Mouse (Mus musculus) cortical plate, adult 2 months (tissue): ENCODE results near the gene Gm26920. TPM values are rescaled to one million over a fixed set of nuclear protein-coding genes. Genes with fewer than 3 reads are reported as not detected.

Experiments
- H3K27ac ChIP-seq: fragments of 200-500 bp; 2 replicates; pipeline ENCODE4 v1.5.1; 2012; ENCODE audit warnings: low read length, control low read depth, inconsistent platforms; ENCODE audit not compliant: insufficient read depth
- H3K4me1 ChIP-seq: fragments of 200-500 bp; 2 replicates; pipeline ENCODE4 v1.6.1; 2011; ENCODE audit warnings: low read length; ENCODE audit not compliant: control insufficient read depth, insufficient read depth
- H3K4me3 ChIP-seq: fragments of 200-500 bp; 2 replicates; pipeline ENCODE4 v1.5.1; 2011; ENCODE audit warnings: mild to moderate bottlenecking, low read length, control low read depth; ENCODE audit not compliant: insufficient read depth
- CTCF ChIP-seq: fragments of 200-500 bp; IDR thresholded peaks from 2 replicates; pipeline ENCODE4 v1.5.1; 2011; ENCODE audit warnings: mild to moderate bottlenecking, control low read depth, low read length; ENCODE audit not compliant: insufficient read depth; ENCODE audit errors: extremely low read depth
- POLR2A ChIP-seq: fragments of 200-500 bp; IDR thresholded peaks from 2 replicates; pipeline ENCODE4 v1.6.1; 2011; ENCODE audit warnings: mild to moderate bottlenecking, low read length, control low read depth; ENCODE audit not compliant: insufficient read depth; ENCODE audit errors: extremely low read depth
- polyA plus RNA-seq: library from polyadenylated mRNA; depleted of rRNA; stranded (reverse); fragments of >200 nt; gene quantifications from 2 replicates; pipeline ENCODE4 v1.2.3, GENCODE M21; 2012; rRNA removed

The Gm26920 gene
- polyA plus RNA-seq, 1 experiment, result 0.50 TPM

DNA sequence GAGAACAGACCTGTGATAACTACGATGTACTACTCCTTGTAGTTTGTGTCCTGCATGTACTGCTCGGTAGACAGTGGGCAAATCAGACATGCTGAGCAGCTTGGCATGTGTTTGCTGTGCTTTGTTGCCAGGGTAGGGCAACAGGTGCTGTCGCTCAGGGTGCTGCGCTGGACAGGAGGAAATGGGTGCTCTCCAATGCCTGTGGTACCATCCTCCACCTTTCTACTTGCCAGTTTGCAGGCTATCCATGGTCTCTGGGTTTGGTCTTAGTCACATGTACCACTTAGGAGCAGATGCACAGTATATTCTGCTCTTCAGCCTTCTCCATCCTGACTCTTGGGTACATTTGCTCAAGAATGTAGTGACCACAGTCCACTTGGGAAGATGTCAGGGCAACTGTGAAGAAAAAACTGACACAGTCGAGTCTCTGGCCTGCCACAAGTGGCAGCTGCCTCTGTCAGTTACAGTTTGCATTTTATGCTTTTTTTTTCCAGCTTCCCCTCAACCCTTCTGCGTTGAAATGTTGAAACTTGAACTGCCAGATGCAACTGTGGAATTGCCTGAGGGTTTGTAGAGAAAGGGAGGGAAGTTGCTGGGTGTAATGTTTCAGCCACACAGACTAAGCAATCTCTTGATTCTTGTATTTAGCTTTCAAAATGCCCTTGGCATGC, 82.1 kb downstream of the Gm26920 start:
- no peak overlapping the region for H3K27ac ChIP-seq
- no peak overlapping the region for H3K4me3 ChIP-seq
- H3K4me1 ChIP-seq, result peaks cover 12% of the 10 kb centered on the region
- TF ChIP-seq POLR2A (no peak), CTCF (no peak)

DNA sequence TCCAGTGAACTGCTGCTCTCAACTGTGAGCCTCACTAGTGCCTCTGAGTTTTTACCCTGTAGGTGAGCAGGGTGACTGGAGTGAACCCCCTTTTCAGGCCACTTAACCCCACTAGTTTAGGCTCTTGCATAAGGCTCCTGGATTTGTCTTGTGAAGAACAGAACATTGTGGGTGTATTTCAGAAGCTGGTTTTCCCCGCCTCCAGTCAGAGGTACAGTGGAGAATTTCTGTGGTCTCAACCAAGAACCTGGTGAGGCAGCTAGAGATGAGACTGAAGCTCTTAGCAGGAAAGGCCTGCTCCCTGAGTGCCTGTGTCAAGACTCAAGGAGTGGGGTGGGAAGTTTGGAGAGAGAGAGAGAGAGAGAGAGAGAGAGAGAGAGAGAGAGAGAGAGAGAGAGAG, 82.6 kb downstream of the Gm26920 start:
- no peak for TF ChIP-seq CTCF
- TF ChIP-seq POLR2A, result no peak
- H3K27ac ChIP-seq, result no peak overlapping the region
- no peak overlapping the region for H3K4me3 ChIP-seq

More for the DNA sequence above, 82.6 kb downstream of the Gm26920 start:
- H3K4me1 ChIP-seq, result peaks cover 12% of the 10 kb centered on the region

Other genes starting within 250 kb of the Gm26920 start
- 14.8 and 15.9 TPM in 2 replicates for gene Zfp940, start 236.7 kb downstream of the Gm26920 start, polyA plus RNA-seq
- gene Zfp420, start 230.4 kb downstream of the Gm26920 start, polyA plus RNA-seq, result 13.1 and 14.1 TPM in 2 replicates
- 12.0 and 12.5 TPM in 2 replicates for gene Zfp27, start 183.8 kb downstream of the Gm26920 start, polyA plus RNA-seq
- 9.2 and 9.5 TPM in 2 replicates for gene Zfp383, start 182.2 kb downstream of the Gm26920 start, polyA plus RNA-seq
- 12.5 and 13.1 TPM in 2 replicates for gene Zfp74, start 136.3 kb downstream of the Gm26920 start, polyA plus RNA-seq
- 2.1 and 3.0 TPM in 2 replicates for gene Zfp568, start 106.5 kb downstream of the Gm26920 start, polyA plus RNA-seq
- 13.8 and 14.2 TPM in 2 replicates for gene Zfp14, start 39.0 kb downstream of the Gm26920 start, polyA plus RNA-seq
- 2.3 and 2.5 TPM in 2 replicates for gene Zfp82, start 17.5 kb downstream of the Gm26920 start, polyA plus RNA-seq
- gene Zfp566, start 117 bp upstream of the Gm26920 start, polyA plus RNA-seq, result 6.0 and 7.0 TPM in 2 replicates
- gene Zfp260, start 4.4 kb upstream of the Gm26920 start, polyA plus RNA-seq, result 42.8 and 44.9 TPM in 2 replicates
- 9.8 and 10.4 TPM in 2 replicates for gene Zfp382, start 31.5 kb upstream of the Gm26920 start, polyA plus RNA-seq
- gene Zfp146, start 79.3 kb upstream of the Gm26920 start, polyA plus RNA-seq, result 33.5 and 35.2 TPM in 2 replicates
- gene Cox7a1, start 93.7 kb upstream of the Gm26920 start, polyA plus RNA-seq, result 7.4 TPM in 2 replicates
- gene Capns1, start 108.4 kb upstream of the Gm26920 start, polyA plus RNA-seq, result 254 and 279 TPM in 2 replicates
- gene Polr2i, start 141.5 kb upstream of the Gm26920 start, polyA plus RNA-seq, result 152 and 157 TPM in 2 replicates
- gene Tbcb, start 141.9 kb upstream of the Gm26920 start, polyA plus RNA-seq, result 136 and 139 TPM in 2 replicates
- gene Ovol3, start 145.3 kb upstream of the Gm26920 start, polyA plus RNA-seq, result 0.15 TPM in 1 of 2 replicates, not detected in the other
- 0.19 and 0.38 TPM in 2 replicates for gene Thap8, start 189.7 kb upstream of the Gm26920 start, polyA plus RNA-seq
- gene Wdr62, start 190.0 kb upstream of the Gm26920 start, polyA plus RNA-seq, result 3.2 and 4.1 TPM in 2 replicates
- gene Clip3, start 201.3 kb upstream of the Gm26920 start, polyA plus RNA-seq, result 439 and 458 TPM in 2 replicates
- gene Alkbh6, start 218.3 kb upstream of the Gm26920 start, polyA plus RNA-seq, result 135 and 141 TPM in 2 replicates
- gene Syne4, start 224.4 kb upstream of the Gm26920 start, polyA plus RNA-seq, result 23.6 and 24.7 TPM in 2 replicates
- gene E130208F15Rik, start 231.3 kb upstream of the Gm26920 start, polyA plus RNA-seq, result 0.35 and 0.44 TPM in 2 replicates
- gene Sdhaf1, start 233.5 kb upstream of the Gm26920 start, polyA plus RNA-seq, result 16.9 and 17.4 TPM in 2 replicates